Mouse (Mus musculus) cerebellum, postnatal 25 days (tissue): ENCODE data around the gene Gp1ba.

Source experiments
- DNase-seq, 2 experiments: peaks; one replicate each; pipeline ENCODE4 v3.0.0; 2021; ENCODE audit warnings: mixed read lengths in 2 of 2

Gene Gp1ba

GRCm38 (mm10) chr11:70629557-70629956, 9.4 kb upstream of the Gp1ba start:
- peak in 1 of 2 experiments; percentile 43 for DNase-seq

GRCm38 (mm10) chr11:70630129-70630528, 8.8 kb upstream of the Gp1ba start:
- no peak for DNase-seq

- no peak for DNase-seq
These were observed 3.3 kb upstream of the Gp1ba start for GRCm38 (mm10) chr11:70635601-70636000.

GRCm38 (mm10) chr11:70637764-70638163, 1.2 kb upstream of the Gp1ba start:
- no peak for DNase-seq

GRCm38 (mm10) chr11:70638293-70638692, 629 bp upstream of the Gp1ba start:
- DNase-seq: no peak

- no peak for DNase-seq
These were observed 1.1 kb downstream of the Gp1ba start for GRCm38 (mm10) chr11:70639976-70640375.

- DNase-seq: no peak
These were observed 2.3 kb downstream of the Gp1ba start for GRCm38 (mm10) chr11:70641241-70641640.

- DNase-seq: peak in 1 of 2 experiments; percentile 53
These were observed 4.1 kb downstream of the Gp1ba start for GRCm38 (mm10) chr11:70643051-70643450.

GRCm38 (mm10) chr11:70644564-70645103, 5.7 kb downstream of the Gp1ba start:
- peak in 1 of 2 experiments; percentile 63 for DNase-seq

- peak in 1 of 2 experiments; percentile 27 for DNase-seq
These were observed 6.7 kb downstream of the Gp1ba start for GRCm38 (mm10) chr11:70645461-70646258.

- peak; percentile 34 to 56 for DNase-seq
These were observed 7.3 kb downstream of the Gp1ba start for GRCm38 (mm10) chr11:70646259-70646555.

- DNase-seq: peak; percentile 95 to 98
These were observed 8.0 kb downstream of the Gp1ba start, which contains the start of the genes Rnf167 and Slc25a11 for GRCm38 (mm10) chr11:70646691-70647650. TSS of gene Rnf167 (plus strand) at chr11:70647235. TSS of gene Slc25a11 (minus strand) at chr11:70647479.

GRCm38 (mm10) chr11:70647716-70648420, 8.9 kb downstream of the Gp1ba start:
- DNase-seq: peak; percentile 39 to 53

GRCm38 (mm10) chr11:70648512-70648911, 9.6 kb downstream of the Gp1ba start:
- DNase-seq: peak in 1 of 2 experiments; percentile 2

GRCm38 (mm10) chr11:70649185-70649734, 10.3 kb downstream of the Gp1ba start:
- peak in 1 of 2 experiments; percentile 6 for DNase-seq

- peak in 1 of 2 experiments; percentile 14 for DNase-seq
These were observed 11.6 kb downstream of the Gp1ba start for GRCm38 (mm10) chr11:70650322-70651175.

GRCm38 (mm10) chr11:70651391-70651790, 12.5 kb downstream of the Gp1ba start:
- DNase-seq: peak in 1 of 2 experiments; percentile 4

GRCm38 (mm10) chr11:70652029-70652883, 13.3 kb downstream of the Gp1ba start:
- DNase-seq: peak; percentile 10 to 26

GRCm38 (mm10) chr11:70652884-70653344, 14.0 kb downstream of the Gp1ba start:
- DNase-seq: no peak
